Mouse (Mus musculus): ENCODE results near the gene Sesn3. TPM values are rescaled to one million over a fixed set of nuclear protein-coding genes. Genes with fewer than 3 reads are reported as not detected.

Sesn3 gene
- 11.0 TPM for polyA plus RNA-seq (2014; fragmentation: Illumina TruSeq; extraction: RNeasy Lipid Tissue Mini Kit (QIAGEN cat#74804); ENCODE audit: low read depth, low replicate concordance)

DNA sequence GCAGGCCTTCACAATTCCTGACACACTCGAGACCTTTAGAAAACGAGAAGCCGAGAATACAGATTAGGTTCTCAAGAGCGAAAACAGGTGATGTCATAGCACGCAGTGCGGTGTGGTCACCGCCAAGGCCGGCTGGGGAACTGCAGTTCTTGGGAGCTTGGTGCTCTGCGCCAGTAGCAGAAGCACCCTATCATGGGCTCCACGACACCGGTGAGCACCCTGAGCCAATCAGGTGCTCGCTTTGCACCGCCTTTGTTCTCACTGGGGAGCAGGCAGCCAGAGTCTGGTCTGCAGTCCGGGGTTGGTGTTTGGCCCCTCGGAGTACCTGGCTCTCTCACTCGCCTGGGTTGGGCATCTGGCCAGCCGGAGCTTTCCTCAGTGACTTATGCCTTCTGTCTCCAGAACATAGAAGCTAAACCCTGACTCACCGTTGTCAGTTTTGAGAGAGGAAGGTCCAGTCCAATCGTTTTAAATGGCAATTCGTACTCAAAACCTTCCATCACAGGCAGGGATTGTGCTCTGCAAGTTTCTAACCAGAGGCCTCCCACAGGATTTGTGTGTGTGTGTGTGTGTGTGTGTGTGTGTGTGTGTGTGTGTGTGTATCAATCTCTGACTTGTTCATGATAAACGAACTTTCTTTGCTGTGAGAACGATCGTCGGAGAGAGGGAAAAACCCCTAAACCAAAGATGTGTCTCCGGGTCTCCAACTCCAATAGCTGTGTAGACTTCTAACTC, at the start of gene Sesn3:
Gene Sesn3, plus strand, starts transcription at position 82 of the 735 bp plus-strand sequence.

GRCm38 (mm10) chr9:14381353-14382055, 106.6 kb downstream of the Sesn3 start, which contains the start of gene Endod1:
Endod1 (minus strand) TSS chr9:14381507.

Other genes starting within 250 kb of the Sesn3 start
- 32.6 TPM for gene Endod1, start 106.4 kb downstream of the Sesn3 start, polyA plus RNA-seq (2014; fragmentation: Illumina TruSeq; extraction: RNeasy Lipid Tissue Mini Kit (QIAGEN cat#74804); ENCODE audit: low read depth, low replicate concordance)
- gene Kdm4d, start 225.4 kb downstream of the Sesn3 start, polyA plus RNA-seq (2014; fragmentation: Illumina TruSeq; extraction: RNeasy Lipid Tissue Mini Kit (QIAGEN cat#74804); ENCODE audit: low read depth, low replicate concordance), result 1.7 TPM
- gene Cwc15, start 225.6 kb downstream of the Sesn3 start, polyA plus RNA-seq (2014; fragmentation: Illumina TruSeq; extraction: RNeasy Lipid Tissue Mini Kit (QIAGEN cat#74804); ENCODE audit: low read depth, low replicate concordance), result 108 TPM

Data from adipose tissue, adult 10 weeks (tissue).